Mouse (Mus musculus) T-helper 2 cell (primary cell): Measurements from ENCODE around the gene Fermt2.

Source experiments
- in situ Hi-C: fragments of 300-600 bp; cut with MboI, MseI; formaldehyde crosslinking; loops from one replicate; pipeline ENCODE4 v1.15.1; 2025; ENCODE audit warnings: high pct_unique_total_duplicates

Gene Fermt2

DNA sequence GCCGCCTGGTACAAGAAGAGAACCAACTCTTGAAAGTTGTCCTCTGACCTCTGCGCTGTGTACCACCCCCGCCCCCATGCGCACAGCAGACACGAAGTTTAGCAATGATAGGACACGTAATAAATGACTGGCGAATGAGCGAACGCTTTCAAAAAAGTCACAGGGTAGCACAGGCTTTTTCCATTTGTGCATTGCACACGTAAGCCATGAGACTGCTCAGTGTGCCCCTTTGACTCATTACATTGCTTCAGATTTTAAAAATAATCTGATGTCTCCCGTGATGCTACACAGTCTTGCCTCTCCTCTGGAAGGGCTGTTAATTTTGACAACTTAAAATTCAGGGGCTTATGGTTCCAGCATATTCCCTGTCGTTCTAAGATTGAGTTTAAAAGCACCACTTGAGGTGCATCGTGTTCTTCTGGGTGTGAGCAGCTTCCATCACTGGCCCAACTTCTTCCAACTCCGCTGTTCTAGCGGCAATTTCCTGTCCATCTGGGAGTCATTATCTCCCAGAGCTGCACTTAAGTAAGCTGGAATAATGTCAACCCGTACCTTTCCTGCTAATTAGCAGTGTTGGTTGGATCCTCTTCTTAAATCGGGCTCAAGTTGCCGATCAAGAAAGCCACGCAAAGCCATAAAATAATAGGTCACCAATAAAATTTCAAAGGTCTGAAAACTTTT, 91.5 kb downstream of the Fermt2 start:
- in situ Hi-C loops, result no loop called here

DNA sequence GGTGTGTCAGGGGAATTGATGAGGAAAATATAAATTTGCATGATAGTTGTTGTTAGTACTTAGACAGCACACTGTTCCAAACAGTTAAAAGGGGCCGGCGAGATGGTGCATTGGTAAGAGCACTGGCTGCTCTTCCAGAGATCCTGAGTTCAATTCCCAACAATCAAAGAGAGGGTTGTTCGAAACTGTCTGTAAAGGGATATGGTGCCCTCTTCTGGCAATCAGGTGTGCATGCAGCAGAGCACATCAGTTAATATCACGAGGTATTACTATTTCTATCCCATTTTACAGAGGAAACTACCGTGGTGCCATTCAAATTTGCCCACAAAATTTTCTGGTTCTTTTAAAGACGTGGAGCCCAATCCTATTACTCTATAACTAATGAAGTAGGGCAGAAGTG, 95.7 kb downstream of the Fermt2 start:
- in situ Hi-C loops, result no loop called here

DNA sequence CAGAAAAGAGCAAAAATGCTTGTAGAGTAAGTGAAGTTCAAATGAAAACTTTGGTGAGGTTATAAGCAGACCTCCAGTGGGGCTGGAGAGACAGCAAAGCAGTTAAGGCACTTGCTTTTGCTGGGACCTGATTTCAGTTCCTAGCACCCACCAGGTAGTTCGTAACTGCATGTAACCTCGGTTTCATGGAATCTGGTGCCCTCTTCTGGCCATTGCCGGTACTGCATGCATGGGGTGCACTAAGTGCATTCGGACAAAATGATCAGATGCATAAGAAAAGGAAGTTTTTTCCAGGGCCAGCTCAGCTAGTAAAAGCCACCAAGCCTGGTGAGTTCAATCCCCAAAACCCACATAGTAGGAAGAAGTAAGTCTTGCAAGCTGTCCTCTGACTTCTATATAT, 97.9 kb downstream of the Fermt2 start:
- in situ Hi-C loops, result no loop called here

DNA sequence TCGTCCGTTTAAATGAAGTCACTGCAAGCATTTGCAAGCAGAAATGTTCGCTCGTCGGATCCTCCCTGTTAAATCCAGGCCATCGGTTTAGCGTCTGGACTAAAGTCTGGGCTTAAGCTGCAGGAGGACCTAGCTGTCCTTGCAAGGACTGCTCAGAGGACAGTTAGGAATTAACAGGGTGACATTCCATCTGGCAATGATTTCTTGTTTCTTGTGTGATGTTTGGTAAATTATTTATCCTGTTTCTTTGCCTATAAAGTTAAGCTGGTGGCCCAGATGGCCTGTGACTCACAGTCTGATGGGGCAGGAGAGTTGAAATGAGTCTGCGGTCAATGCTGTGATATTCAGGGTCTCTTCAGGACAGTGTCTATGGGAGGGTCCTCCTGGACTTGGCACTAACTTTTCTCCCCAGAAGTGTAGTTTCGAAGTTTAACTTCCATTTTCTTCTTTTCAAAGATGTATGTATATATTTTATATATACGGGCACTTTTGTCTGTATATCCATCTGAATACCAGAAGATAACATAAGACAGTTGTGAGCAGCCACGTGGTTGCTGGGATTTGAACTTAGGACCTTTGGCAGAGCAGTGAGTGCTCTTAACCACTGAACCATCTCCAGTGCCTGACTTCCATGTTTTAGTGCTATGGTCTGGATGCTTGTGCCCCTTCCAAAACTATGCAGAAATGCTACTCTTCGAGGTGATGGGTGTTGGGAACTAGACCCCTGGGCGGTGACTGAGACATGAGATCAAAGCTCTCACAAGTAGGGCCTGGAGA, 99.7 kb downstream of the Fermt2 start:
- in situ Hi-C loops, result no loop called here

DNA sequence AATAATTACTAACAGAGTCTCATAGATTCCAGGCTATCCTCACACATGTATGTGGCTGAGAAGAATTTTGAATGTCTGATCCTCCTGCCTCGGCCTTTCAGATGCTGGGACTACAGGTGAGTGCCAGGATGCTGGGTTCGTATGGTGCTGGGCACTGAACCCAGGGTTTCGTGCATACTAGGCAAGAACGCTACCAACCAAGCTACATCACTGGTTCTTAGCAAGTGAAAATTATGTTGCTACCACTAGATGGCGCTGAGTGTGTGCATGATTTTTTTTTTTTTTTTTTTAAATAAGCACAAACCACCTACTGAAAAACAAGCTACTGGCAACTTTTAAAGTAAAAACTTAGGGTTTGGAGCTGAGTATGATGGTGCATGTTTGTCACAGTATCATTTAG, 106.7 kb downstream of the Fermt2 start:
- in situ Hi-C loops, result no loop called here

DNA sequence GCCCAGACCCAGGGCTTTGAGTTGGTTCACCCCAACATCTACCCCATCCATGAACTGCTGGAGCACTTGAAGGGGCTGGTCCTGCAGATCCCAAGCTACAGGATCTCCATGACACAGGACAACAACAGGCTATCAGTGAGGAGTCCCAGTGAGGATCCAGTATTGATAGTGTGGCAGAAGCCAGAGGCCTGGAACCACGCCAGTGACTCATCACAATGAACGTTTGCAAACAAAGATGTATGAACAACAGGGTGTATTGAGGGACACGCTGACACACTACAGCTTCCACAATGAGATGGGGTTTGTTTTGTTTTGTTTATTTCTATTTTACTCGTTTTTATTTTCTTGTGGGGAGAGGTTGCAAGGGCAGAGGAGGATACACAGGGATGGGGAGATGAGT, 107.5 kb downstream of the Fermt2 start:
- in situ Hi-C loops, result no loop called here

DNA sequence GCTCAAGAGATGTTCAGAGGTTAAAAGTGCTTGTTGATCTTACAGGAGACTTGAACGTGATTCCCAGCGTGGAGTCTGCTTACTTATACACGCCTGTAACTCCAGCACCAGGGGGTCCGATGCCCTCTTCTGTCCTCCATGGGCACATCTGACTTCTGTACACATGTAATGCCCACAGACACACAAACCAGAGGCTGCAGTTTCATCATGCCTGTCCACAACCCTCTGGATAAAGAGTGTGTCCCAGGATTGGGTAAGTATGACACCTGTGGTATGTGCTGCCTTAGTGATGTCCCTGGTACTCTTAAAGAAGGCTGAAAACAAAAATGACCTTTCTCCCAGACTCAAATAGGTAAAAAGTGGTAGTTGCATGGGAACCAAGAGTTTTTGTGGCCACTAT, 110.6 kb downstream of the Fermt2 start:
- in situ Hi-C loops, result no loop called here

DNA sequence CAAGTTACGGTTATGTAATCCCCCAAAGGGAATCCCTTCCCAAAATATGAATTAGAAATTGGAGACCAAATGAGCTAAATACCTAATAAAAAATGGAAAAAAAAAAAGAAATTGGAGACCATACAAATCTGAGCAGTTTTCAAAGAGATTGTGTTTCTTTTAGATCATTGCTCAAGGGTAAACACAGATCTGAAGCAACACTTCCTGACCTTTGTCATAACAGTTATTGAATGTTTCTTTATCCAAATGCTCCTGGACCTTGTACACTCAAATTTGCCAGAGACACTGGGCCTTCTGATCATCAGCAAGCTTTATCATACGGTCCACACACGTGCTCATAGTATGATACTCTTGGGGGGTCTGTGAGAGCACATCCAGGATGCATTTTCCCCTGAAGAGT, 111.4 kb downstream of the Fermt2 start:
- in situ Hi-C loops, result no loop called here

DNA sequence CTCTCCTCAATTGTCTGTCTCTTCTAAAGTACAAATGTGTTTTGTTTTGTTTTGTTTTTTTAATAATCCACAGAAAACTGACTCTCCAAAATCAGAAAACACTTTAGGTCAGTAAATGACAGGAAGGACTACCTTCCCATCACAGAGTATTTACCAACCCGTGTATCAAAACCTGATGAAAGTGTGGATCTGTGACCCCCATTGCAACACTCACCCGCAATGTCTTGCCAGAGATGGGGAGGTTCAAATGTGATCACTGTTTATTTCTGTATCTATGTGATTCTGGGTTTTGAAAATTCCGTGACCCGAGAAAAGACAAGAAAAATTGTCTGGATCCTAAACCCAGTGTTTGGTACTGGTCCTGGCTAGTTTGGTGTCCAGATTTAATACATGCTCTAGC, 113.7 kb downstream of the Fermt2 start:
- in situ Hi-C loops, result no loop called here
